Mouse (Mus musculus): ENCODE results near the gene Zbed3. TPM values are rescaled to one million over a fixed set of nuclear protein-coding genes. Genes with fewer than 3 reads are reported as not detected.
"Not testable (repeated sequence)": the region's sequence is repeated elsewhere in the genome, so short reads cannot be mapped to it uniquely, and the experiment has no call there.

Gene Zbed3
- total RNA-seq, 2 experiments from 2014 or later: 5.0 to 5.8 TPM

- no peak for DNase-seq
- intact Hi-C loops (cut with DNase I): no loop called here
These were observed 5.4 kb downstream of the Zbed3 start for GRCm38 (mm10) chr13:95328767-95329166.

- DNase-seq: no peak
- intact Hi-C loops (cut with DNase I): no loop called here
These were observed 7.1 kb downstream of the Zbed3 start for GRCm38 (mm10) chr13:95330507-95330906.

- intact Hi-C loops (cut with DNase I): no loop called here
- no peak for DNase-seq
These were observed 8.9 kb downstream of the Zbed3 start for GRCm38 (mm10) chr13:95332086-95332899.

DNA sequence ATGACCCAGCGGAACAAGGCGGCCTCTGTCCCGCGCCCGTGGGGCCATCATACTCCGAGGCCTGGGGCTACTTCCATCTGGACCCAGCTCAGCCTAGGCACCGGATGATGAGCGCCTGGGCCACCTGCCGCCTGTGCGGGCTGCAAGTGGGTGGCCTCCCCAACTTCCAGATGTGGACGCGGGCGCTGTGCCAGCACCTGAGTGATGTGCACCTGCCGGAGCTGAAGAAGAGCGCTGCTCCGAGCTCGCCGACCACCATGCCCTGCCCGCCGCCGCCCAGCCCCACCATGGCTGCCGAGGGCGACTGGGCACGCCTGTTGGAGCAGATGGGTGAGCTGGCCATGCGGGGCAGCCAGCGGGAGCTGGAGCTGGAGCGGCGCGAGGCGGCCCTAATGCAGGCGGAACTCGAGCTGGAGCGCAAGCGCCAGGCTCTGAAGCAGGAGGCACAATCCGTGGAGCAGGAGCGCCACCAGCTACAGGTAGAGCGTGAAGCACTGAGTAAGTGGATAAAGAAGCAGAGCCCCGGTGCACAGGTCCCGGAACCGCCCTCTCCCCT, 12.8 kb downstream of the Zbed3 start:
- no peak for DNase-seq
- intact Hi-C loops (cut with DNase I): no loop called here

- intact Hi-C loops (cut with DNase I): no loop called here
These were observed 20.1 kb downstream of the Zbed3 start for GRCm38 (mm10) chr13:95343470-95343869.

DNA sequence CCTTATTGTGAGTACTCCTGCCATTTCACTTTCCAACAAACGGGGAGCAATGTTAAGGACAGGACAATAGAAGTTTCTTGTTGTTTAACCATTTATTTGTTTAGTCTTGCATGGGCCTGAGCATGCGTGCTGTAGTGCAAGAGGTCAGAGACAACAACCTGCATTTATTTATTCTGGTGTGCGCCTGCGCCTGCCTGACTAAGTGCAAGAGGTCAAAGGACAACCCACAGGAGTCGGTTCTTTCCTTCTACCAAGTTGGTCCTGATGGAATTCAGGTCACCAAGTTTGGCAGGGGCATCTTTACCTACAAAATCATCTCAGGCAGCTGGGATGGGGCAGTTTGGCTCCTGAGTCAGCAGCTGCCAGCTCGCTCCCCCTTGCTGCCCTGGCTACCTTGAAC, 22.5 kb downstream of the Zbed3 start:
- no peak for DNase-seq
- intact Hi-C loops (cut with DNase I): loop anchor here (2.0 kb wide), 1 partner anchor 327 kb away; no protein-coding TSS in a partner anchor

More at GRCm38 (mm10) chr13:95343470-95343869, 20.1 kb downstream of the Zbed3 start:
- DNase-seq: no peak

DNA sequence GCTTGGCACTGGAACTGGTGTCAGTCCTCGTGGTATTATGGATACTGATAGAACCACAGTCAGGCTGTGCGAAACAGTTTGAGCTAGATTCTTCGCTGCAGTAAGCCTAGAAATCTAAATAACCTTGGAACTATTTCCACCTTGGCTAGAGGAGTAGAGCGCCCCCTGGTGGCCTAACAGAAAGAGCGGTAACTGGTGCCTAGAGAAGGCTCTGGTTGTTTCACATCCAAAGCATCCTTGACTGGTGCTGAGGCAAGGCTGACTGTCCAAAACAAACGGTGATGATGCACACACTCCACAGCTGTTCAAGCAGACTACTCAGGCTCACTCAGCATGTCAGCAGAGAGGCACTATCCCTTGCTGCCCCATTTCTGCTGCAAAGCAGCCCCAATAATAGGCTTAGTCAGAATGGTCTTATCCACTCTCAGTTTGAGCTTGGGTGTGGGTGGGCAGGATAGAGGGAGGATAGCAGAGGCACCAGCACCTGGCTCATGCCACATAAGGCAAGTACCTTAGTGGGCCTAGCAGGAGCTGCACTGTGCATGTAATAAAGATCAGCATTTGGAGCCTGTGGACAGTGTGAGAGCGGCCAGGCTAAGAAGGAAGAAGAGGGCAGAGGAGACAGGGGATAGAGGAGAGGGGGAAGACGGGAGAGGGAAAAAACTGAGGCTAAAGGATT, 23.7 kb downstream of the Zbed3 start:
- DNase-seq: peak; percentile 38 to 52
- intact Hi-C loops (cut with DNase I): no loop called here

GRCm38 (mm10) chr13:95348476-95348875, 25.1 kb downstream of the Zbed3 start:
- intact Hi-C loops (cut with DNase I): no loop called here
- no peak for DNase-seq

GRCm38 (mm10) chr13:95358223-95358622, 34.8 kb downstream of the Zbed3 start:
- intact Hi-C loops (cut with DNase I): no loop called here
- no peak for DNase-seq

DNA sequence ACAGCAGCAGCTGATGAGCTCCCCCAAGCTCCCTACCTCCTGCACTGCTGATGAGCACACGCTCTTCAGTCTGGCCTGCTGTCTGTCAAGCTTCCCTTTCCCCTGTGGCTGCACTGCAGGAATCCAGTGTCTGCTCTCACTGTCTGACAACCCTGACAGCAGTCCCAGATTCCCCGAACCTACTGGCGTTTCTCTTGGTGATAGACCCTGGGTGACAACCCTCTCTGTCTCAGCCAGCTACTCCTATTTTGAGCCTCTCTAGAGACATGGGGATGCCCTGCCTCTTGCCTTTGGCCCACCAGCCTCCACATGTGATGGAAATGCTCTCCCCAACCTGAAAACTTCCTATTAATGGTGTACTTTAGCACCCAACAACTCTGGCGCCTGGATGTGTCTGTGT, 40.0 kb downstream of the Zbed3 start:
- intact Hi-C loops (cut with DNase I): no loop called here
- DNase-seq: no peak

GRCm38 (mm10) chr13:95366356-95366755, 42.9 kb downstream of the Zbed3 start:
- intact Hi-C loops (cut with DNase I): no loop called here

DNA sequence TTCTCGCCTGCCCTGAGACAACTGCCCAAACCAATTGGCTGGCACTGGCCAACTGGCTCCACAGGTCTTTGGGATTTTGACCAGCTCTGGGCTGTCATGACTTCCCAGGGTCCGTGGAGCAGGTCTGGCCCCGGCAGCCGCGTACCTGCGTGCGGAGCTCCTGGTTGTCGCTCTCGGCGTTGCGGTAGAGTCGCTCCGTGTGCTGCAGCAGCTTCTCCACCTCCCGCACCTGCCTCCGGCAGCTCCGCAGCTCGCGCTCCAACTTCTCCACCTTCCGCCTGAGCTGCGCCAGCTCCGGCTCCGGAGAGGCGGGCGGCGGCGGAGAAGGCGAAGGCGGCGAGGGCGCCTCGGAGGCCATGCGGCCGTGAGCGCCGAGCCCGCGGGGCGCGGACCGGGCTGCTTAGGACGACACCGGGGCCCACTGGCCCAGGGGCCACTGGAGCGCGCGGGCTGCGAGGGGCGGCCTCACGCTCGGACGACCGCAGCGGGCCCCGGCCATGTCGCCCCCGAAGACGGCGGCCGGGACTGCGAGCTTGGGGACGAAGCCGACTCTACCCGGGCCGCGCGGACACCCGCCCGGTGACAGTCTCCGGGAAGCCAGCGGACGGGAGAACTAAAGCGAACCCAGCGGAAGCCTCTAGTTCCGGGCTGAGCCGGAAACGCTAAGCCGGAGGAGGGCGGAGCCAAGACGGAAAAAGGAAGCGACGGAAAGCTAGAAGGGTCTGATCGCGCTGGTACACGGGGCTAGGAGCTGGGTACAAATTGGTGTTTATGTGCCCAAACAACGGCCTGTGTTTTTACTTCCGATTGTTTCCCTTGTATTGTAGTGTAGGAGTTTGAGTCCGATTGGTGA, 51.5 kb downstream of the Zbed3 start, which contains the start of gene Aggf1:
Aggf1 (minus strand) TSS at position 652 of the 853 bp plus-strand sequence.
- DNase-seq: peak; percentile 82 to 88
- intact Hi-C loops (cut with DNase I): no loop called here

More at GRCm38 (mm10) chr13:95366356-95366755, 42.9 kb downstream of the Zbed3 start:
- no peak for DNase-seq

- no peak for DNase-seq
- intact Hi-C loops (cut with DNase I): no loop called here
These were observed 52.1 kb downstream of the Zbed3 start for GRCm38 (mm10) chr13:95375554-95375914.

- DNase-seq; intact Hi-C loops (cut with DNase I): not testable (repeated sequence)
These were observed 53.4 kb downstream of the Zbed3 start for GRCm38 (mm10) chr13:95376689-95377289.

DNA sequence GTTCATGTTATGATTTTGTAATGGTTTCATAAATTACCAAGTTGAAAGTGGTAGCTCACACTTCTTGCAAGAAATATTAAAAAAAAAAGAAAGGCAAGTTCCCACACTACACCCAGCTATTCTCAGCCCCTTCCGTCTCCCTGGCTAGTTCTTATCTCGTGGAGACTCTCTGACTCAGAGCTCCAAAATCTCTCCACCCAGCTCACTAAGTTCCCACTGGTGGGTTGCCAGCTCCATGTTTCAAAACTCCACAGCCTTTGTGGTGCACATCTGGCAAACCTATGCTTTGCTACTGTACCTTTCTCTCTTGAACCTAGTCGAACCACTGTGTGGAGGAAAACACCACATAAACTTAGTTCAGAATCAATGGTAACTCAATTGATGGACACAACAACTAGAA, 55.3 kb downstream of the Zbed3 start:
- intact Hi-C loops (cut with DNase I): no loop called here
- DNase-seq: no peak

GRCm38 (mm10) chr13:95382418-95382817, 59.0 kb downstream of the Zbed3 start:
- DNase-seq: no peak
- intact Hi-C loops (cut with DNase I): no loop called here

Measured in gastrocnemius, postnatal 36 days (tissue).